In genomic region chr3:51773587-51773986, GRCm38 (mm10) we compare ENCODE assay signal across 28 mouse cellular contexts.
DNase-seq lines count a peak whose midpoint lies in the region; ATAC-seq and TF ChIP-seq lines count a peak whose summit lies in the region.
"Had no signal": no experiment of that assay in that cellular context is flagged by ENCODE, and none has a peak within 500 bp of the region (broad histone marks: within the 10 kb centered on the region; RNA-seq: fewer than 3 reads in every experiment).

No protein-coding gene starts in this region.

- no peak for TF ChIP-seq POLR2A in CH12.LX (IDR thresholded peaks at IDR 0.05; ENCODE audit: low read depth, low read length)

- H3K9ac ChIP-seq in heart, embryonic 12.5 days, result no peak overlapping the region
- 0 out of 2 replicates have a peak overlapping the region, but pooled peaks have one; percentile 15 for H3K9ac ChIP-seq in CH12.LX (ENCODE audit: insufficient read depth, low read depth)
- H3K9ac ChIP-seq: forebrain, embryonic 15.5 days; heart, embryonic 13.5 days; hindbrain, embryonic 12.5 days; hindbrain, embryonic 15.5 days; intestine, embryonic 15.5 days had no signal

- H3K27me3 ChIP-seq in heart, embryonic 10.5 days (ENCODE audit: insufficient read depth, poor library complexity, severe bottlenecking), result no peaks in the 10 kb centered on the region
- H3K27me3 ChIP-seq in heart, embryonic 12.5 days (replicated peaks), result no peaks in the 10 kb centered on the region
- no peaks in the 10 kb centered on the region for H3K27me3 ChIP-seq in CH12.LX (replicated peaks)
- H3K27me3 ChIP-seq in embryonic facial prominence, embryonic 10.5 days (replicated peaks; ENCODE audit: low read depth, poor library complexity, severe bottlenecking), result no peaks in the 10 kb centered on the region
- H3K27me3 ChIP-seq: forebrain, embryonic 15.5 days; heart, embryonic 13.5 days; hindbrain, embryonic 12.5 days; hindbrain, embryonic 15.5 days; intestine, embryonic 15.5 days; Patski had no signal

- TF ChIP-seq RAD21 in CH12.LX (IDR thresholded peaks at IDR 0.05; ENCODE audit: low read depth, low read length), result no peak

- in situ Hi-C loops in CH12.LX (cut with MboI; ENCODE audit: low pct_ligation_motif_present, low pct_unique_long_range_greater_than_20kb, low sequenced_read_pairs), result no loop called here

- H3K4me1 ChIP-seq in heart, embryonic 10.5 days, result peaks cover 11% of the 10 kb centered on the region
- H3K4me1 ChIP-seq in heart, embryonic 12.5 days (replicated peaks), result peaks cover 10% of the 10 kb centered on the region
- H3K4me1 ChIP-seq in CH12.LX (ENCODE audit: control insufficient read depth in 1 of 2, insufficient read depth in 2 of 2), result peaks cover 20 to 43% of the 10 kb centered on the region in 2 experiments
- H3K4me1 ChIP-seq in embryonic facial prominence, embryonic 10.5 days, result peaks cover 22% of the 10 kb centered on the region

- TF ChIP-seq EP300 in CH12.LX (IDR thresholded peaks at IDR 0.05; ENCODE audit: low read length), result peak; percentile 71; the same call in 1 of the 2 replicates

- no peak for ATAC-seq in heart, embryonic 12.5 days (ENCODE audit: insufficient number of reproducible peaks, low FRiP score)
- peak; percentile 46 to 59; a peak in 3 of 4 replicates for ATAC-seq in hematopoietic stem cell, adult 5-6 weeks (replicated peaks in 1 of 2; ENCODE audit: insufficient read depth in 1 of 2, low FRiP score in 2 of 2, low TSS enrichment in 1 of 2, low read depth in 1 of 2, poor library complexity in 2 of 2, severe bottlenecking in 2 of 2)
- ATAC-seq in megakaryocyte progenitor cell, adult 5-6 weeks (replicated peaks; ENCODE audit: poor library complexity), result peak; percentile 64
- ATAC-seq: CD4-positive, CD25-positive, alpha-beta regulatory T cell, adult 4 months; forebrain, embryonic 15.5 days; intestine, embryonic 15.5 days; Patski had no signal

- no peak overlapping the region for H3K4me3 ChIP-seq in heart, embryonic 10.5 days
- no peak overlapping the region for H3K4me3 ChIP-seq in heart, embryonic 12.5 days
- no peak overlapping the region for H3K4me3 ChIP-seq in CH12.LX (replicated peaks in 1 of 3; ENCODE audit: low read depth in 2 of 3, low read length in 2 of 3, poor library complexity in 1 of 3)
- no peak overlapping the region for H3K4me3 ChIP-seq in embryonic facial prominence, embryonic 10.5 days
- H3K4me3 ChIP-seq: forebrain, embryonic 10.5 days; forebrain, embryonic 15.5 days; heart, embryonic 13.5 days; hindbrain, embryonic 12.5 days; hindbrain, embryonic 15.5 days; intestine, embryonic 15.5 days had no signal

- no peak overlapping the region for H3K4me2 ChIP-seq in heart, embryonic 12.5 days
- H3K4me2 ChIP-seq in CH12.LX (ENCODE audit: insufficient read depth, low read depth, poor library complexity, severe bottlenecking), result no peak overlapping the region
- H3K4me2 ChIP-seq: forebrain, embryonic 15.5 days; heart, embryonic 13.5 days; hindbrain, embryonic 12.5 days; hindbrain, embryonic 15.5 days; intestine, embryonic 15.5 days had no signal

- H3K79me2 ChIP-seq in CH12.LX (replicated peaks; ENCODE audit: control insufficient read depth, extremely low read depth, insufficient read depth, poor library complexity, severe bottlenecking), result no peaks in the 10 kb centered on the region

- H3K9me3 ChIP-seq in heart, embryonic 10.5 days, result no peaks in the 10 kb centered on the region
- 0 out of 2 replicates have a peak, but pooled peaks cover 2% of the 10 kb centered on the region for H3K9me3 ChIP-seq in heart, embryonic 12.5 days (replicated peaks)
- peaks cover 11% of the 10 kb centered on the region for H3K9me3 ChIP-seq in CH12.LX (replicated peaks; ENCODE audit: low read length)
- peaks cover 5% of the 10 kb centered on the region; the same call in 1 of the 2 replicates for H3K9me3 ChIP-seq in embryonic facial prominence, embryonic 10.5 days
- H3K9me3 ChIP-seq: forebrain, embryonic 15.5 days; hindbrain, embryonic 15.5 days; intestine, embryonic 15.5 days had no signal

- TF ChIP-seq CTCF in CH12.LX (conservative IDR thresholded peaks at IDR 0.05 in 1 of 2, IDR thresholded peaks at IDR 0.05 in 1 of 2; ENCODE audit: low read depth in 2 of 2, low read length in 2 of 2), result no peak

- H3K27ac ChIP-seq in heart, embryonic 10.5 days, result no peak overlapping the region
- H3K27ac ChIP-seq in heart, embryonic 12.5 days (ENCODE audit: poor library complexity, severe bottlenecking), result no peak overlapping the region
- H3K27ac ChIP-seq in CH12.LX (ENCODE audit: insufficient read depth, low read depth), result no peak overlapping the region
- no peak overlapping the region for H3K27ac ChIP-seq in embryonic facial prominence, embryonic 10.5 days (replicated peaks)
- H3K27ac ChIP-seq: forebrain, embryonic 10.5 days; forebrain, embryonic 15.5 days; heart, embryonic 13.5 days; hindbrain, embryonic 12.5 days; hindbrain, embryonic 15.5 days; intestine, embryonic 15.5 days had no signal

- 0 out of 2 replicates have a peak, but pooled peaks cover 2% of the 10 kb centered on the region for H3K36me3 ChIP-seq in heart, embryonic 10.5 days
- no peaks in the 10 kb centered on the region for H3K36me3 ChIP-seq in heart, embryonic 12.5 days
- H3K36me3 ChIP-seq in CH12.LX (replicated peaks in 1 of 2; ENCODE audit: control insufficient read depth in 1 of 2, insufficient read depth in 1 of 2, low read length in 1 of 2), result peaks cover 0 to 8% of the 10 kb centered on the region in 2 experiments
- no peaks in the 10 kb centered on the region for H3K36me3 ChIP-seq in embryonic facial prominence, embryonic 10.5 days (replicated peaks)
- H3K36me3 ChIP-seq: forebrain, embryonic 15.5 days; heart, embryonic 13.5 days; hindbrain, embryonic 12.5 days; hindbrain, embryonic 15.5 days; intestine, embryonic 15.5 days had no signal

- WGBS in heart, embryonic 10.5 days, result 77% methylated on average over 5 of the region's 5 CpGs
- 78% methylated on average over 5 of the region's 5 CpGs for WGBS in heart, embryonic 12.5 days
- WGBS in embryonic facial prominence, embryonic 10.5 days, result 92% methylated on average over 5 of the region's 5 CpGs

- dilution Hi-C loops in CH12.LX (cut with MboI; ENCODE audit: extremely low pct_ligation_motif_present, extremely low pct_unique_long_range_greater_than_20kb, low sequenced_read_pairs), result no loop called here

- DNase-seq in heart, embryonic 10.5 days (ENCODE audit: low spot score), result peak; percentile 36
- no peak for DNase-seq in CH12.LX (ENCODE audit: extremely low read depth)
- DNase-seq in gastrocnemius, adult 8-10 months (ENCODE audit: low spot score in 2 of 2), result no peak
- no peak for DNase-seq in embryonic facial prominence, embryonic 10.5 days (ENCODE audit: low spot score)
- DNase-seq: adrenal gland, adult 2 months; adrenal gland, postnatal 14 days; cerebellum, adult 11 months; cerebellum, adult 2 months; cerebellum, adult 9-11 months; cerebellum, postnatal 25 days; embryo, embryonic 11 days; gastrocnemius, postnatal 10 days; gastrocnemius, postnatal 36 days; heart, adult 11 months; heart, postnatal 14 days; heart, postnatal 4 days; kidney, adult 11 months had no signal

TF ChIP-seq in CH12.LX, 34 proteins besides CTCF, POLR2A, EP300 and RAD21 (continues in another document):
- no peak for TF ChIP-seq CHD1 (IDR thresholded peaks at IDR 0.05; ENCODE audit: low read depth, low read length)
- 0 out of 2 replicates have a peak, but pooled peaks have one; percentile 27 for TF ChIP-seq MYC (IDR thresholded peaks at IDR 0.05; ENCODE audit: low read depth, low read length)
- no peak for TF ChIP-seq HCFC1 (IDR thresholded peaks at IDR 0.05; ENCODE audit: low read depth, low read length)
- no peak for TF ChIP-seq POLR2AphosphoS2 (IDR thresholded peaks at IDR 0.05; ENCODE audit: low read depth, low read length)
- TF ChIP-seq JUND (conservative IDR thresholded peaks at IDR 0.05; ENCODE audit: low read depth, low read length), result no peak
- TF ChIP-seq NRF1 (IDR thresholded peaks at IDR 0.05; ENCODE audit: low read depth, low read length), result no peak
- no peak for TF ChIP-seq ELF1 (IDR thresholded peaks at IDR 0.05; ENCODE audit: low read depth, low read length)
- TF ChIP-seq MEF2A (IDR thresholded peaks at IDR 0.05; ENCODE audit: borderline replicate concordance, low read depth, low read length), result 0 out of 2 replicates have a peak, but pooled peaks have one; percentile 11
- TF ChIP-seq IRF4 (IDR thresholded peaks at IDR 0.05; ENCODE audit: low read depth, low read length), result no peak
- no peak for TF ChIP-seq ZC3H11A (IDR thresholded peaks at IDR 0.05; ENCODE audit: low read depth, low read length)
- TF ChIP-seq UBTF (IDR thresholded peaks at IDR 0.05; ENCODE audit: low read depth, low read length), result no peak
- no peak for TF ChIP-seq ZKSCAN1 (IDR thresholded peaks at IDR 0.05; ENCODE audit: borderline replicate concordance, low read depth, low read length)
- TF ChIP-seq JUN (IDR thresholded peaks at IDR 0.05; ENCODE audit: insufficient read depth, low read depth, low read length), result no peak
- no peak for TF ChIP-seq GABPA (IDR thresholded peaks at IDR 0.05; ENCODE audit: insufficient replicate concordance, low read depth, low read length)
- TF ChIP-seq PAX5 (IDR thresholded peaks at IDR 0.05; ENCODE audit: low read length), result no peak
- no peak for TF ChIP-seq TBP (conservative IDR thresholded peaks at IDR 0.05; ENCODE audit: low read depth, low read length)
- TF ChIP-seq USF1 (IDR thresholded peaks at IDR 0.05; ENCODE audit: low read depth, low read length), result no peak
- TF ChIP-seq SIN3A (IDR thresholded peaks at IDR 0.05; ENCODE audit: low read length), result peak; percentile 32; the same call in 1 of the 2 replicates
- TF ChIP-seq E2F4 (IDR thresholded peaks at IDR 0.05; ENCODE audit: insufficient replicate concordance, low read depth, low read length), result no peak
- TF ChIP-seq MAZ (IDR thresholded peaks at IDR 0.05; ENCODE audit: low read depth, low read length), result no peak
- no peak for TF ChIP-seq MXI1 (IDR thresholded peaks at IDR 0.05; ENCODE audit: low read depth, low read length)
- TF ChIP-seq SMC3 (IDR thresholded peaks at IDR 0.05; ENCODE audit: low read depth, low read length), result no peak
- no peak for TF ChIP-seq KAT2A (IDR thresholded peaks at IDR 0.05; ENCODE audit: insufficient replicate concordance, low read length)
- TF ChIP-seq ETS1 (conservative IDR thresholded peaks at IDR 0.05; ENCODE audit: low read depth, low read length), result peak; percentile 44
- peak; percentile 68 for TF ChIP-seq BHLHE40 (IDR thresholded peaks at IDR 0.05; ENCODE audit: low read depth, low read length)
- no peak for TF ChIP-seq MAX (IDR thresholded peaks at IDR 0.05; ENCODE audit: low read length)
- TF ChIP-seq ZMIZ1 (IDR thresholded peaks at IDR 0.05; ENCODE audit: low read depth, low read length), result no peak
- no peak for TF ChIP-seq ZNF384 (IDR thresholded peaks at IDR 0.05; ENCODE audit: low read depth, low read length)
- TF ChIP-seq MAFK (IDR thresholded peaks at IDR 0.05; ENCODE audit: insufficient replicate concordance, low read length), result no peak
- TF ChIP-seq USF2 (conservative IDR thresholded peaks at IDR 0.05; ENCODE audit: low read depth, low read length), result no peak
- TF ChIP-seq NELFE (IDR thresholded peaks at IDR 0.05; ENCODE audit: low read depth, low read length), result no peak
